Mouse (Mus musculus) kidney, embryonic 14.5 days (tissue): ENCODE measurements around the gene Slc9a1. TPM values are rescaled to one million over a fixed set of nuclear protein-coding genes. Genes with fewer than 3 reads are reported as not detected.

Source experiments
- ATAC-seq: fragments of 200-750 bp; cut with Nextera tagmentation; 2 replicates; pipeline ENCODE4 v1.8.0; 2017; ENCODE audit warnings: moderate number of reproducible peaks, mild to moderate bottlenecking, moderate TSS enrichment, moderate library complexity; ENCODE audit not compliant: low FRiP score, low TSS enrichment
- H3K27ac ChIP-seq: fragments of 300-500 bp; sonication (generic); 2 replicates; pipeline ENCODE4 v1.5.1; 2014; ENCODE audit warnings: low read depth, mild to moderate bottlenecking, low read length, moderate library complexity, mixed read lengths
- H3K27me3 ChIP-seq: fragments of 300-500 bp; sonication (generic); 2 replicates; pipeline ENCODE4 v1.6.1; 2014; ENCODE audit warnings: mild to moderate bottlenecking, low read length; ENCODE audit not compliant: control insufficient read depth, insufficient read depth
- H3K36me3 ChIP-seq: fragments of 300-500 bp; sonication (generic); 2 replicates; pipeline ENCODE4 v1.6.1; 2014; ENCODE audit warnings: low read length, mixed read lengths; ENCODE audit not compliant: control insufficient read depth, insufficient read depth
- H3K4me1 ChIP-seq: fragments of 300-500 bp; sonication (generic); 2 replicates; pipeline ENCODE4 v1.6.1; 2014; ENCODE audit warnings: low read length, mixed read lengths; ENCODE audit not compliant: control insufficient read depth, insufficient read depth
- H3K4me2 ChIP-seq: fragments of 300-500 bp; sonication (generic); replicated peaks from 2 replicates; pipeline ENCODE4 v1.6.1; 2014; ENCODE audit warnings: low read depth, mild to moderate bottlenecking, low read length
- H3K4me3 ChIP-seq: fragments of 300-500 bp; sonication (generic); 2 replicates; pipeline ENCODE4 v1.5.1; 2014; ENCODE audit warnings: mild to moderate bottlenecking, low read length
- H3K9ac ChIP-seq: fragments of 300-500 bp; sonication (generic); 2 replicates; pipeline ENCODE4 v1.6.1; 2014; ENCODE audit warnings: low read depth, mild to moderate bottlenecking, low read length, moderate library complexity
- H3K9me3 ChIP-seq: fragments of 300-500 bp; sonication (generic); 2 replicates; pipeline ENCODE4 v1.6.1; 2016; ENCODE audit warnings: low read length; ENCODE audit not compliant: control insufficient read depth
- WGBS: fragments of 180-500 bp; shearing (Covaris S2); extraction: QIAGEN DNeasy Blood & Tissue Kit; methylation state at CpG from one replicate; pipeline ENCODE4 v1.1.7; 2014; 5-methylcytosine and 5-hydroxymethylcytosine counted together
- polyA plus RNA-seq: library from polyadenylated mRNA; unstranded; fragments of >200 nt; fragmentation: Nextera tagmentation; extraction: Ambion mirVana; gene quantifications from 2 replicates; pipeline ENCODE4 v1.2.1, GENCODE M21; 2014

Slc9a1 gene
- polyA plus RNA-seq: 5.6 and 7.6 TPM in 2 replicates

GRCm38 (mm10) chr4:133369553-133370297 lies at the start of gene Slc9a1:
TSS of gene Slc9a1 (plus strand) at chr4:133369706.
- ATAC-seq: peak; percentile 96

GRCm38 (mm10) chr4:133328129-133328528 lies 41.4 kb upstream of the Slc9a1 start:
- H3K36me3 ChIP-seq: no peaks in the 10 kb centered on the region; the same call in 1 of the 2 replicates
- H3K9me3 ChIP-seq: no peaks in the 10 kb centered on the region
- no peak overlapping the region for H3K27ac ChIP-seq
- no peak overlapping the region for H3K9ac ChIP-seq
- 74% methylated on average over 7 of the region's 7 CpGs for WGBS
- no peak overlapping the region for H3K4me2 ChIP-seq
- H3K4me3 ChIP-seq: no peak overlapping the region
- ATAC-seq: no peak
- H3K4me1 ChIP-seq: 0 out of 2 replicates have a peak, but pooled peaks cover 3% of the 10 kb centered on the region
- no peaks in the 10 kb centered on the region for H3K27me3 ChIP-seq

More at GRCm38 (mm10) chr4:133369553-133370297, at the start of gene Slc9a1:
- no peaks in the 10 kb centered on the region for H3K9me3 ChIP-seq
- H3K27ac ChIP-seq: peak within 1 kb of the TSS; percentile 86
- H3K27me3 ChIP-seq: no peaks in the 10 kb centered on the region
- peaks cover under 1% of the 10 kb centered on the region; the same call in 1 of the 2 replicates for H3K36me3 ChIP-seq
- peak within 1 kb of the TSS; percentile 87 for H3K4me3 ChIP-seq
- peak within 1 kb of the TSS; percentile 95 for H3K9ac ChIP-seq
- peaks cover 37% of the 10 kb centered on the region for H3K4me1 ChIP-seq
- H3K4me2 ChIP-seq: peak within 1 kb of the TSS; percentile 56
- under 1% methylated on average over 40 of the region's 40 CpGs for WGBS

- Histone ChIP-seq H3K27me3 (no peaks in the 10 kb centered on the region), H3K4me2 (no peak overlapping the region), H3K9me3 (no peaks in the 10 kb centered on the region), H3K4me1 (0 out of 2 replicates have a peak, but pooled peaks cover 3% of the 10 kb centered on the region), H3K36me3 (no peaks in the 10 kb centered on the region; the same call in 1 of the 2 replicates), H3K27ac (no peak overlapping the region), H3K9ac (no peak overlapping the region), H3K4me3 (no peak overlapping the region)
- 78% methylated on average over 4 of the region's 4 CpGs for WGBS
- ATAC-seq: no peak
Measured at GRCm38 (mm10) chr4:133330296-133330695, 39.2 kb upstream of the Slc9a1 start.

GRCm38 (mm10) chr4:133333306-133333705 lies 36.2 kb upstream of the Slc9a1 start:
- Histone ChIP-seq H3K27ac (no peak overlapping the region), H3K9me3 (no peaks in the 10 kb centered on the region), H3K36me3 (no peaks in the 10 kb centered on the region; the same call in 1 of the 2 replicates), H3K4me2 (no peak overlapping the region), H3K27me3 (no peaks in the 10 kb centered on the region), H3K9ac (no peak overlapping the region), H3K4me3 (no peak overlapping the region), H3K4me1 (no peaks in the 10 kb centered on the region)
- no peak for ATAC-seq
- WGBS: 64% methylated on average over 6 of the region's 6 CpGs

- H3K4me1 ChIP-seq: no peaks in the 10 kb centered on the region
- no peaks in the 10 kb centered on the region; the same call in 1 of the 2 replicates for H3K27me3 ChIP-seq
- H3K27ac ChIP-seq: no peak overlapping the region
- peak overlapping the region; percentile 71 for H3K9ac ChIP-seq
- no peaks in the 10 kb centered on the region for H3K36me3 ChIP-seq
- no peak for ATAC-seq
- H3K4me3 ChIP-seq: peak overlapping the region; percentile 64
- H3K9me3 ChIP-seq: no peaks in the 10 kb centered on the region
- H3K4me2 ChIP-seq: peak overlapping the region; percentile 60
- WGBS: 11% methylated on average over 14 of the region's 14 CpGs
Measured at GRCm38 (mm10) chr4:133337833-133338520, 31.5 kb upstream of the Slc9a1 start.

- H3K36me3 ChIP-seq: no peaks in the 10 kb centered on the region
- H3K27me3 ChIP-seq: no peaks in the 10 kb centered on the region; the same call in 1 of the 2 replicates
- no peaks in the 10 kb centered on the region for H3K9me3 ChIP-seq
- peak overlapping the region; percentile 60 for H3K4me2 ChIP-seq
- 2% methylated on average over 39 of the region's 39 CpGs for WGBS
- H3K27ac ChIP-seq: peak overlapping the region; percentile 56; the same call in 1 of the 2 replicates
- H3K4me1 ChIP-seq: no peaks in the 10 kb centered on the region
- peak overlapping the region; percentile 64 for H3K4me3 ChIP-seq
- peak overlapping the region; percentile 71 for H3K9ac ChIP-seq
- ATAC-seq: peak; percentile 5; the same call in 1 of the 2 replicates
Measured at GRCm38 (mm10) chr4:133338521-133339095, 30.9 kb upstream of the Slc9a1 start.

- Histone ChIP-seq H3K27me3 (no peaks in the 10 kb centered on the region; the same call in 1 of the 2 replicates), H3K4me2 (peak overlapping the region; percentile 60), H3K9ac (peak overlapping the region; percentile 71), H3K36me3 (no peaks in the 10 kb centered on the region), H3K4me1 (no peaks in the 10 kb centered on the region), H3K27ac (peak overlapping the region; percentile 56; the same call in 1 of the 2 replicates), H3K4me3 (peak overlapping the region; percentile 64), H3K9me3 (no peaks in the 10 kb centered on the region)
- under 1% methylated on average over 49 of the region's 60 CpGs for WGBS
- peak; percentile 97 for ATAC-seq
Measured at GRCm38 (mm10) chr4:133339148-133339749, 30.3 kb upstream of the Slc9a1 start.

- H3K9ac ChIP-seq: no peak overlapping the region
- WGBS: 75% methylated on average over 2 of the region's 2 CpGs
- H3K4me1 ChIP-seq: no peaks in the 10 kb centered on the region
Measured at GRCm38 (mm10) chr4:133340217-133340616, 29.3 kb upstream of the Slc9a1 start.

More at GRCm38 (mm10) chr4:133340217-133340616, 29.3 kb upstream of the Slc9a1 start:
- H3K27me3 ChIP-seq: no peaks in the 10 kb centered on the region; the same call in 1 of the 2 replicates
- no peaks in the 10 kb centered on the region for H3K9me3 ChIP-seq
- no peak overlapping the region for H3K27ac ChIP-seq
- H3K4me3 ChIP-seq: no peak overlapping the region
- no peak overlapping the region for H3K4me2 ChIP-seq
- ATAC-seq: no peak
- no peaks in the 10 kb centered on the region for H3K36me3 ChIP-seq
